Mouse (Mus musculus) midbrain, embryonic 16.5 days (tissue): ENCODE measurements at regions not wholly inside any gene's neighbourhood (a gene's known extent, or its start where the extent isn't known, plus 50 kb on each side); places are given as distances from the start of the nearest gene placed in this dataset.
"Not testable (repeated sequence)": the region's sequence is repeated elsewhere in the genome, so short reads cannot be mapped to it uniquely, and the experiment has no call there.

Source experiments
- ATAC-seq: fragments of 200-750 bp; cut with Nextera tagmentation; 2 replicates; pipeline ENCODE4 v1.8.0; 2017; ENCODE audit warnings: moderate TSS enrichment
- H3K27ac ChIP-seq: fragments of 300-500 bp; sonication (generic); 2 replicates; pipeline ENCODE4 v1.5.1; 2014; ENCODE audit warnings: mild to moderate bottlenecking, low read length, mixed read lengths
- H3K27me3 ChIP-seq: fragments of 300-500 bp; sonication (generic); 2 replicates; pipeline ENCODE4 v1.6.1; 2014; ENCODE audit warnings: low read depth, low read length, mixed read lengths; ENCODE audit not compliant: control insufficient read depth, insufficient read depth
- H3K36me3 ChIP-seq: fragments of 300-500 bp; sonication (generic); 2 replicates; pipeline ENCODE4 v1.6.1; 2014; ENCODE audit warnings: mild to moderate bottlenecking, low read length, moderate library complexity, mixed read lengths; ENCODE audit not compliant: control insufficient read depth, insufficient read depth
- H3K4me1 ChIP-seq: fragments of 300-500 bp; sonication (generic); 2 replicates; pipeline ENCODE4 v1.6.1; 2014; ENCODE audit warnings: mild to moderate bottlenecking, low read length, mixed read lengths; ENCODE audit not compliant: control insufficient read depth, insufficient read depth
- H3K4me2 ChIP-seq: fragments of 300-500 bp; sonication (generic); 2 replicates; pipeline ENCODE4 v1.6.1; 2014; ENCODE audit warnings: mild to moderate bottlenecking, low read length, mixed read lengths
- H3K4me3 ChIP-seq: fragments of 300-500 bp; sonication (generic); 2 replicates; pipeline ENCODE4 v1.5.1; 2014; ENCODE audit warnings: low read depth, mild to moderate bottlenecking, low read length, moderate library complexity, mixed read lengths
- H3K9ac ChIP-seq: fragments of 300-500 bp; sonication (generic); 2 replicates; pipeline ENCODE4 v1.6.1; 2014; ENCODE audit warnings: low read depth, low read length, mixed read lengths
- H3K9me3 ChIP-seq: fragments of 300-500 bp; sonication (generic); replicated peaks from 2 replicates; pipeline ENCODE4 v1.6.1; 2014; ENCODE audit warnings: mild to moderate bottlenecking, low read length, mixed read lengths; ENCODE audit not compliant: control insufficient read depth, poor library complexity, severe bottlenecking
- WGBS: fragments of 180-500 bp; shearing (Covaris S2); extraction: QIAGEN DNeasy Blood & Tissue Kit; methylation state at CpG from one replicate; pipeline ENCODE4 v1.1.7; 2014; 5-methylcytosine and 5-hydroxymethylcytosine counted together

DNA sequence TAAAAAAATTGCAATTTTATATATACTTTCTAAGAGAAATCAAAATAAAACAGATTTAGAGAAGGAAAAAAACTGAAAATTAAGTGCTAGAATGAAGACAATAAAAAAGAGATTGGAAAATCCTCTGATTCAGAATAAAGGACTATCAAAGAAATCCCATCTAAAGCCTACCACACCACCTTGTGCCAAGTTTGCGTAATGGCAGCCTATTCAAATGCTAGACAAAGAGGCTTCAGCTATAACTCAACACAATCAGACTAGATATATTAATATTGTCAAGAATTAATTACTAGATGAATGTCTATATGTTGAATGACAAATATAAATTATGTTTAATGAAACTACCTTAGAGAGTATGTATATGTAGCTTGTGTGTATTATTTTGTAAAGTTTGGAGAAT, 221.9 kb upstream of the Ascc3 start:
- Histone ChIP-seq H3K27ac (no peak overlapping the region), H3K4me1 (no peaks in the 10 kb centered on the region), H3K36me3 (no peaks in the 10 kb centered on the region), H3K27me3 (no peaks in the 10 kb centered on the region), H3K9ac (no peak overlapping the region), H3K4me3 (no peak overlapping the region), H3K4me2 (no peak overlapping the region), H3K9me3 (no peaks in the 10 kb centered on the region)
- WGBS = 40% methylated on average over 1 of the region's 1 CpGs
- ATAC-seq = peak; percentile 76; the same call in 1 of the 2 replicates

DNA sequence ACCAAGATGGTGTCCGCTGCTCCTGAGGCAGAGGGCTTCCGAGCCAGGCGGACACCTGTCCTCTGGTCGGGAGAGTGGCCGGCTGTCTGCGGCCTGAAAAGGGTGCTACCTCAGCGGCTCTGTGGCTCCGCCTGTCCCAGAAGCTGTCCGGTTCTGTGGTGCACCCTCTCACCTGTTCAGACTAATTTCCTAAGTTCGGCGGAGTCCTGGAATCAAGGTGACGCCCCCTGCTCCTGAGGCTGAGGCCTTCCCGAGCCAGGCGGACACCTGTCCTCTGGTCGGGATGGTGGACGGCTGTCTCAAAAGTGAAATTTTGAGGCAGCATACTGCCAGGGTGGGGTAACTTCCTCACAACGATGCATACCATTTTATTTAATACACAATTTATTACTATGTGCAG, 199.9 kb upstream of the Ascc3 start:
- H3K9ac ChIP-seq, ATAC-seq, H3K9me3 ChIP-seq, H3K27me3 ChIP-seq, H3K27ac ChIP-seq, H3K36me3 ChIP-seq, H3K4me2 ChIP-seq, H3K4me3 ChIP-seq, H3K4me1 ChIP-seq: not testable (repeated sequence)
- 97% methylated on average over 17 of the region's 17 CpGs for WGBS
